Mouse (Mus musculus) CH12.LX (cell line): Measurements from ENCODE around the gene Rpl9-ps1. TPM values are rescaled to one million over a fixed set of nuclear protein-coding genes. Genes with fewer than 3 reads are reported as not detected.

ENCODE experiments used
- DNase-seq: peaks from one replicate; pipeline ENCODE4 v3.0.0-alpha.2; 2013; ENCODE audit errors: extremely low read depth
- H3K27ac ChIP-seq: 2 replicates; pipeline ENCODE4 v1.5.1; 2012; ENCODE audit warnings: low read depth, mild to moderate bottlenecking, control low read depth, moderate library complexity; ENCODE audit not compliant: insufficient read depth
- H3K27me3 ChIP-seq: replicated peaks from 2 replicates; pipeline ENCODE3; 2012; ENCODE audit warnings: inconsistent platforms
- H3K36me3 ChIP-seq, 2 experiments: replicated peaks in 1 of 2; 2 replicates each; pipeline versions ENCODE3 to v1.6.1; 2012; ENCODE audit warnings: inconsistent platforms in 1 of 2, low read length in 1 of 2, mild to moderate bottlenecking in 1 of 2, mixed read lengths in 1 of 2, moderate library complexity in 1 of 2; ENCODE audit not compliant: control insufficient read depth in 1 of 2, insufficient read depth in 1 of 2
- H3K4me1 ChIP-seq, 2 experiments: 2 replicates each; pipeline ENCODE4 v1.6.1; 2012; ENCODE audit warnings: inconsistent platforms in 1 of 2, moderate library complexity in 1 of 2; ENCODE audit not compliant: insufficient read depth in 2 of 2, control insufficient read depth in 1 of 2
- H3K4me2 ChIP-seq: 2 replicates; pipeline ENCODE4 v1.6.1; 2012; ENCODE audit warnings: low read depth, mild to moderate bottlenecking, control low read depth; ENCODE audit not compliant: poor library complexity, insufficient read depth, severe bottlenecking
- H3K4me3 ChIP-seq, 3 experiments: fragments of 150-350 bp in 1 of 3; sonication (generic) in 1 of 3; replicated peaks in 1 of 3; 2 replicates each; pipeline versions ENCODE3 to v1.5.1; 2011 to 2012; ENCODE audit warnings: low read depth in 2 of 3, low read length in 2 of 3, mild to moderate bottlenecking in 2 of 3, moderate library complexity in 2 of 3, control low read depth in 1 of 3, improper control_type of control experiment in 1 of 3, inconsistent platforms in 1 of 3, mixed read lengths in 1 of 3; ENCODE audit not compliant: poor library complexity in 1 of 3
- H3K79me2 ChIP-seq: replicated peaks from 2 replicates; pipeline ENCODE4 v1.6.1; 2012; ENCODE audit warnings: mild to moderate bottlenecking, moderate library complexity; ENCODE audit not compliant: control insufficient read depth, poor library complexity, insufficient read depth, severe bottlenecking; ENCODE audit errors: extremely low read depth
- H3K9ac ChIP-seq: 2 replicates; pipeline ENCODE4 v1.6.1; 2012; ENCODE audit warnings: low read depth, mild to moderate bottlenecking, control low read depth, moderate library complexity; ENCODE audit not compliant: insufficient read depth
- H3K9me3 ChIP-seq: replicated peaks from 2 replicates; pipeline ENCODE3; 2012; ENCODE audit warnings: low read length, inconsistent platforms, mixed read lengths
- CTCF ChIP-seq, 2 experiments: IDR thresholded peaks in 1 of 2; conservative IDR thresholded peaks in 1 of 2; 2 replicates each; pipeline ENCODE4 v1.5.1; 2011 to 2012; ENCODE audit warnings: low read depth in 2 of 2, low read length in 2 of 2, improper control_type of control experiment in 1 of 2, inconsistent platforms in 1 of 2, mild to moderate bottlenecking in 1 of 2, moderate library complexity in 1 of 2
- E2F4 ChIP-seq: IDR thresholded peaks from 2 replicates; pipeline ENCODE4 v1.6.1; 2011; ENCODE audit warnings: low read depth, low read length, improper control_type of control experiment; ENCODE audit not compliant: insufficient replicate concordance
- EP300 ChIP-seq: IDR thresholded peaks from 2 replicates; pipeline ENCODE4 v1.6.1; 2011; ENCODE audit warnings: low read length, improper control_type of control experiment
- ETS1 ChIP-seq: conservative IDR thresholded peaks from 2 replicates; pipeline ENCODE4 v1.6.1; 2012; ENCODE audit warnings: low read depth, mild to moderate bottlenecking, inconsistent platforms, low read length, improper control_type of control experiment, moderate library complexity
- HCFC1 ChIP-seq: IDR thresholded peaks from 2 replicates; pipeline ENCODE4 v1.6.1; 2012; ENCODE audit warnings: low read depth, mild to moderate bottlenecking, inconsistent platforms, low read length, improper control_type of control experiment
- IRF4 ChIP-seq: IDR thresholded peaks from 2 replicates; pipeline ENCODE4 v1.6.1; 2014; ENCODE audit warnings: low read depth, mild to moderate bottlenecking, inconsistent platforms, low read length, improper control_type of control experiment
- JUN ChIP-seq: IDR thresholded peaks from 2 replicates; pipeline ENCODE4 v1.6.1; 2011; ENCODE audit warnings: low read depth, mild to moderate bottlenecking, low read length, improper control_type of control experiment, moderate library complexity; ENCODE audit not compliant: insufficient read depth
- JUND ChIP-seq: conservative IDR thresholded peaks from 2 replicates; pipeline ENCODE4 v1.6.1; 2011; ENCODE audit warnings: low read depth, low read length, improper control_type of control experiment
- KAT2A ChIP-seq: IDR thresholded peaks from 2 replicates; pipeline ENCODE4 v1.6.1; 2012; ENCODE audit warnings: low read length, improper control_type of control experiment, inconsistent platforms; ENCODE audit not compliant: insufficient replicate concordance
- MEF2A ChIP-seq: IDR thresholded peaks from 2 replicates; pipeline ENCODE4 v1.6.1; 2014; ENCODE audit warnings: low read depth, mild to moderate bottlenecking, inconsistent platforms, low read length, improper control_type of control experiment, borderline replicate concordance
- POLR2A ChIP-seq: IDR thresholded peaks from 2 replicates; pipeline ENCODE4 v1.6.1; 2011; ENCODE audit warnings: low read depth, mild to moderate bottlenecking, improper control_type of control experiment, low read length
- POLR2AphosphoS2 ChIP-seq: IDR thresholded peaks from 2 replicates; pipeline ENCODE4 v1.6.1; 2011; ENCODE audit warnings: low read depth, low read length, improper control_type of control experiment
- TCF12 ChIP-seq: IDR thresholded peaks from 2 replicates; pipeline ENCODE4 v1.6.1; 2014; ENCODE audit warnings: low read depth, mild to moderate bottlenecking, inconsistent platforms, low read length, improper control_type of control experiment
- USF1 ChIP-seq: IDR thresholded peaks from 2 replicates; pipeline ENCODE4 v1.6.1; 2014; ENCODE audit warnings: low read depth, mild to moderate bottlenecking, inconsistent platforms, low read length, improper control_type of control experiment
- ZNF384 ChIP-seq: IDR thresholded peaks from 2 replicates; pipeline ENCODE4 v1.6.1; 2012; ENCODE audit warnings: low read depth, low read length, improper control_type of control experiment, inconsistent platforms
- dilution Hi-C: fragments of 300-500 bp; cut with MboI; formaldehyde crosslinking; loops from 2 replicates; pipeline ENCODE4 v1.14.3; 2020; ENCODE audit warnings: low sequenced_read_pairs; ENCODE audit not compliant: extremely low pct_unique_long_range_greater_than_20kb, extremely low pct_ligation_motif_present
- in situ Hi-C: fragments of 300-500 bp; cut with MboI; formaldehyde crosslinking; loops from 3 replicates; pipeline ENCODE4 v1.14.3; 2019; ENCODE audit warnings: low sequenced_read_pairs, low pct_ligation_motif_present, low pct_unique_long_range_greater_than_20kb, mixed read lengths
- polyA plus RNA-seq: library from polyadenylated mRNA; unstranded; fragments of >175 nt; gene quantifications from 2 replicates; pipeline ENCODE4 v1.2.1, GENCODE M21; 2012; ENCODE audit warnings: low read depth; ENCODE audit not compliant: insufficient read length
- total RNA-seq, 2 experiments: library from RNA; depleted of rRNA; stranded (reverse); fragments of 300-350 nt in 1 of 2; fragments of >200 nt in 1 of 2; gene quantifications; 2 replicates each; pipeline ENCODE4 v1.2.3; 2012 to 2014

Rpl9-ps1 gene
- total and polyA plus RNA-seq, 3 experiments, result not detected

GRCm38 (mm10) chr11:83623586-83623985 lies 21.8 kb downstream of the Rpl9-ps1 start:
- H3K27me3 ChIP-seq, result no peaks in the 10 kb centered on the region
- in situ Hi-C loops (no loop called here), dilution Hi-C loops (no loop called here)
- H3K4me1 ChIP-seq, result peaks cover 6 to 20% of the 10 kb centered on the region in 2 experiments; a peak in 3 of 4 replicates
- H3K9me3 ChIP-seq, result no peaks in the 10 kb centered on the region
- H3K4me2 ChIP-seq, result no peak overlapping the region
- no peaks in the 10 kb centered on the region for H3K79me2 ChIP-seq
- H3K9ac ChIP-seq, result no peak overlapping the region
- no peak for TF ChIP-seq JUN
- TF ChIP-seq MEF2A, result no peak
- no peak for TF ChIP-seq POLR2AphosphoS2
- no peak for TF ChIP-seq POLR2A
- TF ChIP-seq JUND, result no peak
- no peak for TF ChIP-seq HCFC1
- TF ChIP-seq TCF12, result no peak
- no peak for TF ChIP-seq E2F4
- TF ChIP-seq ZNF384, result no peak
- no peak for TF ChIP-seq USF1
- H3K36me3 ChIP-seq, result no peaks in the 10 kb centered on the region
- no peak overlapping the region for H3K4me3 ChIP-seq
- no peak overlapping the region for H3K27ac ChIP-seq
- DNase-seq, result no peak

DNA sequence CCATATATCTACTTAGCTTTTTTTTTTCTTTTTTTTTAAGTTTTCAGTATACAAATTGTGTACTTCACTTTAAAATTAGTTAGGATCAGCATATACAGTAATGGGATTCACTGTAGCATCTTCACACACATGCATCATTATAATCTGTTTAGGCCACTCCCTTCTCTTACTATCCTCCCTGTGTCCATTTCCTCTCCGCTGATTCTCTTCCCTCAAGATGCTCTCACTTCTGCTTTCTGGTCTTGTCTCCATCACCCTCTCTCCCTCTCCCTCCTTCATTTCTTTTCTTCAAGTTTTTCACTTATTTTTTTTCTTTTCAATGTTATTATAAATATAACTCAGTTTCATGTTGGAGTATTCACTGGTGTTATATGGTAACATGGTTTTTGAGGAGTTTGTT lies 26.4 kb downstream of the Rpl9-ps1 start:
- Histone ChIP-seq H3K79me2 (no peaks in the 10 kb centered on the region), H3K9me3 (no peaks in the 10 kb centered on the region), H3K27me3 (no peaks in the 10 kb centered on the region), H3K9ac (no peak overlapping the region), H3K4me3 (no peak overlapping the region), H3K4me2 (no peak overlapping the region), H3K27ac (no peak overlapping the region), H3K4me1 (peaks cover 2 to 19% of the 10 kb centered on the region in 2 experiments; a peak in 3 of 4 replicates), H3K36me3 (no peaks in the 10 kb centered on the region)
- dilution Hi-C loops (no loop called here), in situ Hi-C loops (no loop called here)
- no peak for TF ChIP-seq CTCF (conservative IDR thresholded peaks at IDR 0.05 in 1 of 2, IDR thresholded peaks at IDR 0.05 in 1 of 2; ENCODE audit: low read depth in 2 of 2, low read length in 2 of 2)
- peak; percentile 91 for TF ChIP-seq IRF4
- TF ChIP-seq JUND, result no peak
- TF ChIP-seq KAT2A, result no peak
- TF ChIP-seq EP300, result peak; percentile 86
- TF ChIP-seq, all 38 proteins: peak for 2
- peak; percentile 71 for DNase-seq

- H3K79me2 ChIP-seq, result no peaks in the 10 kb centered on the region
- H3K4me3 ChIP-seq, result no peak overlapping the region
- no peaks in the 10 kb centered on the region for H3K36me3 ChIP-seq
- H3K4me1 ChIP-seq, result peaks cover 2 to 19% of the 10 kb centered on the region in 2 experiments; a peak in 3 of 4 replicates
- no peaks in the 10 kb centered on the region for H3K9me3 ChIP-seq
- H3K4me2 ChIP-seq, result peak overlapping the region; percentile 76
- TF ChIP-seq ETS1, result no peak
- no peak for DNase-seq
- dilution Hi-C loops (no loop called here), in situ Hi-C loops (no loop called here)
- no peaks in the 10 kb centered on the region for H3K27me3 ChIP-seq
- no peak overlapping the region for H3K27ac ChIP-seq
- H3K9ac ChIP-seq, result no peak overlapping the region
Observed at GRCm38 (mm10) chr11:83618238-83618637, 27.2 kb downstream of the Rpl9-ps1 start.
